Mouse (Mus musculus) embryo, embryonic 10.5 days (tissue): ENCODE results near the gene Nhsl2.

Experiments
- DNase-seq: peaks from one replicate; pipeline ENCODE4 v3.0.0-alpha.2; 2015; ENCODE audit warnings: low spot score

Nhsl2 gene

GRCm38 (mm10) chrX:102053371-102053770 is 204.2 kb downstream of the Nhsl2 start:
- no peak for DNase-seq

- no peak for DNase-seq
Observed at GRCm38 (mm10) chrX:102054009-102054408, 204.8 kb downstream of the Nhsl2 start.

- peak; percentile 53 for DNase-seq
Observed at GRCm38 (mm10) chrX:102059437-102059836, 210.3 kb downstream of the Nhsl2 start.

GRCm38 (mm10) chrX:102060243-102060642 is 211.1 kb downstream of the Nhsl2 start:
- no peak for DNase-seq

GRCm38 (mm10) chrX:102060891-102061290 is 211.7 kb downstream of the Nhsl2 start:
- no peak for DNase-seq

- no peak for DNase-seq
Observed at GRCm38 (mm10) chrX:102064062-102064461, 214.9 kb downstream of the Nhsl2 start.

- no peak for DNase-seq
Observed at GRCm38 (mm10) chrX:102065213-102065775, 216.1 kb downstream of the Nhsl2 start.

- DNase-seq, result peak; percentile 88
Observed at GRCm38 (mm10) chrX:102066134-102066533, 216.9 kb downstream of the Nhsl2 start.

- DNase-seq, result no peak
Observed at GRCm38 (mm10) chrX:102067118-102067517, 217.9 kb downstream of the Nhsl2 start.

- no peak for DNase-seq
Observed at GRCm38 (mm10) chrX:102068811-102069540, 219.8 kb downstream of the Nhsl2 start.

- peak; percentile 81 for DNase-seq
Observed at GRCm38 (mm10) chrX:102070591-102071471, 221.6 kb downstream of the Nhsl2 start, which contains the start of gene Rtl5. TSS of gene Rtl5 (minus strand) at chrX:102071304.

- no peak for DNase-seq
Observed at GRCm38 (mm10) chrX:102071517-102071916, 222.3 kb downstream of the Nhsl2 start.

GRCm38 (mm10) chrX:102073605-102074325 is 224.6 kb downstream of the Nhsl2 start:
- no peak for DNase-seq

GRCm38 (mm10) chrX:102074435-102074834 is 225.2 kb downstream of the Nhsl2 start:
- peak; percentile 33 for DNase-seq

- DNase-seq, result no peak
Observed at GRCm38 (mm10) chrX:102075158-102075557, 226.0 kb downstream of the Nhsl2 start.

- DNase-seq, result no peak
Observed at GRCm38 (mm10) chrX:102076886-102077765, 227.9 kb downstream of the Nhsl2 start.

GRCm38 (mm10) chrX:102081076-102081475 is 231.9 kb downstream of the Nhsl2 start:
- no peak for DNase-seq

GRCm38 (mm10) chrX:102081573-102082279 is 232.5 kb downstream of the Nhsl2 start:
- peak; percentile 78 for DNase-seq

- DNase-seq, result no peak
Observed at GRCm38 (mm10) chrX:102082340-102082739, 233.2 kb downstream of the Nhsl2 start.

GRCm38 (mm10) chrX:102085798-102086443 is 236.7 kb downstream of the Nhsl2 start:
- DNase-seq, result no peak
